Mouse (Mus musculus): Measurements from ENCODE around the gene Lingo2. TPM values are rescaled to one million over a fixed set of nuclear protein-coding genes. Genes with fewer than 3 reads are reported as not detected.

Lingo2 gene
- polyA plus RNA-seq, 1 experiment from 2014 or later: 2.6 TPM

DNA sequence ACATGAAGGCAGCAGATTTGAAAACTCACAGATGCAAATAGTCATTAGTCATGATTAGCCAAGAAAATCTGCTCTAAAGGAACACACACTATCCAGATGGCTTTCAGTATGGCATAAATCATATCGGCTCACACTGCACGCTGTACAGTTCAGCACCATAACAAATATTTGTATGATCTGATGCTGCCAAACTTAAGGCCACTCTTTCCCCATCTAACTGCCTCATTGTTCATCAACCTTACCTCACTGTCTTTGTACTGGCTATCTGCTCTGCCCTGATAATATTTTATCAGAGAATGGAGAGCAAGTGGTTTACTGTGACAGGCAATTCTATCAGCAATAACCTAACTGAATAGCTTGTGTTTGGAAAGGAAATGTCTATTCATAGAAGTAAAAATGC is 254.7 kb downstream of the Lingo2 start:
- WGBS: 94% methylated on average over 2 of the region's 2 CpGs
- Histone ChIP-seq H3K4me1 (ENCODE audit: control insufficient read depth, insufficient read depth, low read length) (no peaks in the 10 kb centered on the region), H3K36me3 (replicated peaks; ENCODE audit: control insufficient read depth, insufficient read depth, low read depth, low read length) (no peaks in the 10 kb centered on the region), H3K27ac (replicated peaks; ENCODE audit: low read depth, low read length) (no peak overlapping the region), H3K27me3 (ENCODE audit: control insufficient read depth, insufficient read depth, low read length) (no peaks in the 10 kb centered on the region), H3K9me3 (replicated peaks; ENCODE audit: control insufficient read depth, low read length) (no peaks in the 10 kb centered on the region), H3K4me2 (ENCODE audit: low read depth, low read length) (no peak overlapping the region), H3K9ac (replicated peaks; ENCODE audit: low read length) (no peak overlapping the region), H3K4me3 (ENCODE audit: low read depth, low read length) (no peak overlapping the region)
- DNase-seq (ENCODE audit: low spot score): no peak
- no peak for ATAC-seq (replicated peaks; ENCODE audit: insufficient number of reproducible peaks, low FRiP score, low TSS enrichment, low read depth)

DNA sequence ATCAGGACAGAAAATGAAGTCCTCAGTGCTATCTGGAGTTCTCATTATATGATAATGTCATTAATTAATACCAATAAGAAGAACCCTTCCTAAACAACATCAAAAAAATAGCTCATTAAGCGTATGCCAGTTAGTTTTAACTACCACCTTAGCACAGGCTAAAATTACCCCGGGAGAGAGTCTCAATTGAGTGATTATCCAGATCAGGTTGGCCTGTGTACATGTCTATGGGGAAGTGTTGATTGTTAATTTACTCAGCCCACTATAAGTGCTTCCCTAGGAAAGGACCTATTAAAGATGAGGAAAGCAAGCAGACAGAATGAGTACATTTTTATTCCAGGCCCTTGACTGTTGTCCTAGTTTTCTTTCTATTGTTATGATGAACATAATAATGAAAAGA is 291.6 kb downstream of the Lingo2 start:
- Histone ChIP-seq H3K36me3 (replicated peaks; ENCODE audit: control insufficient read depth, insufficient read depth, low read depth, low read length) (no peaks in the 10 kb centered on the region), H3K27me3 (ENCODE audit: control insufficient read depth, insufficient read depth, low read length) (no peaks in the 10 kb centered on the region), H3K4me1 (ENCODE audit: control insufficient read depth, insufficient read depth, low read length) (no peaks in the 10 kb centered on the region), H3K4me3 (ENCODE audit: low read depth, low read length) (no peak overlapping the region), H3K4me2 (ENCODE audit: low read depth, low read length) (no peak overlapping the region), H3K9ac (replicated peaks; ENCODE audit: low read length) (no peak overlapping the region), H3K9me3 (replicated peaks; ENCODE audit: control insufficient read depth, low read length) (no peaks in the 10 kb centered on the region), H3K27ac (replicated peaks; ENCODE audit: low read depth, low read length) (no peak overlapping the region)
- DNase-seq (ENCODE audit: low spot score): no peak
- 71% methylated on average over 2 of the region's 2 CpGs for WGBS
- ATAC-seq (replicated peaks; ENCODE audit: insufficient number of reproducible peaks, low FRiP score, low TSS enrichment, low read depth): no peak

DNA sequence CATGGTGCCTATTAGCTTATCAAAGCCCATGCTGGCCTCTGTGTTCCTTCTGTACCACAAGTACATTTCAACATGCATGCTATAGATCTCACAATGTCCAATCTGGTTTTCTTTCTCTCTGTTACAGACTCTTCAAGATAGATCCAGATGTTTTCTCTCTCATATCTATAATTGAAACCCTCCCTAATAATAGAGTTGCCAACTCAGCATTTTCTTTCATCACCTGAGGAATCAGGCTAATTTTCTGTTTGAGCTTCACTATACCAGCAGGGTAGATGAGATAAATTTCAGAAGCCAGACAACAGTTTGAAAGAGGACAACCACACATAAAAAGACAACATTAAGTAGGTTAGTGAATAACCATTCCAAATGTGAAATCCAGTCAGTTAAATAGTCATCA is 303.8 kb downstream of the Lingo2 start:
- no peak overlapping the region for H3K9ac ChIP-seq (replicated peaks; ENCODE audit: low read length)
- no peak overlapping the region for H3K4me3 ChIP-seq (ENCODE audit: low read depth, low read length)
- no peak overlapping the region for H3K4me2 ChIP-seq (ENCODE audit: low read depth, low read length)
- DNase-seq (ENCODE audit: low spot score): no peak
- no peaks in the 10 kb centered on the region for H3K9me3 ChIP-seq (replicated peaks; ENCODE audit: control insufficient read depth, low read length)
- H3K4me1 ChIP-seq (ENCODE audit: control insufficient read depth, insufficient read depth, low read length): no peaks in the 10 kb centered on the region
- no peak overlapping the region for H3K27ac ChIP-seq (replicated peaks; ENCODE audit: low read depth, low read length)
- H3K36me3 ChIP-seq (replicated peaks; ENCODE audit: control insufficient read depth, insufficient read depth, low read depth, low read length): no peaks in the 10 kb centered on the region
- no peak for ATAC-seq (replicated peaks; ENCODE audit: insufficient number of reproducible peaks, low FRiP score, low TSS enrichment, low read depth)
- H3K27me3 ChIP-seq (ENCODE audit: control insufficient read depth, insufficient read depth, low read length): no peaks in the 10 kb centered on the region

DNA sequence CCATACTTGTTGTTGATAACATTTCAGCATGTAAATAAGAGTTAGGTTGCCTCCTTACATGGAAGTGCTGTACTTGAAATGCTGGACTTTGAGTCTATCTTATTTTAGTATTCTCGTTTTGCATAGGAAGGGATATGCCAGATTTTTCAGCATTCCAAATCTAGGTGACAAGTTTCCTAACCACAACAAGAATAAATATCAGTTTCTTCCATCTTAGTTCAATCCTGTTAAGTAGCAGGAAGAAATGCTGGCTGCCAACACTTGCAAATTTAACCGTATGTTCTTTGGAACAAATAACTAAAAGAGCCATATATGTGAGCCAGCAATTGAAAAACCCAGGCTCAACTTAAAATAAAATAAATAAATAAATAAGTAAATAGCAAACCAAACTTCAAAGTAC is 315.9 kb downstream of the Lingo2 start:
- 81% methylated on average over 2 of the region's 2 CpGs for WGBS
- H3K27ac ChIP-seq (replicated peaks; ENCODE audit: low read depth, low read length): no peak overlapping the region
- no peaks in the 10 kb centered on the region for H3K27me3 ChIP-seq (ENCODE audit: control insufficient read depth, insufficient read depth, low read length)
- H3K9me3 ChIP-seq (replicated peaks; ENCODE audit: control insufficient read depth, low read length): no peaks in the 10 kb centered on the region
- H3K9ac ChIP-seq (replicated peaks; ENCODE audit: low read length): no peak overlapping the region
- no peak for DNase-seq (ENCODE audit: low spot score)
- no peak overlapping the region for H3K4me2 ChIP-seq (ENCODE audit: low read depth, low read length)
- H3K4me3 ChIP-seq (ENCODE audit: low read depth, low read length): no peak overlapping the region
- no peaks in the 10 kb centered on the region for H3K36me3 ChIP-seq (replicated peaks; ENCODE audit: control insufficient read depth, insufficient read depth, low read depth, low read length)
- no peaks in the 10 kb centered on the region for H3K4me1 ChIP-seq (ENCODE audit: control insufficient read depth, insufficient read depth, low read length)
- ATAC-seq (replicated peaks; ENCODE audit: insufficient number of reproducible peaks, low FRiP score, low TSS enrichment, low read depth): no peak

DNA sequence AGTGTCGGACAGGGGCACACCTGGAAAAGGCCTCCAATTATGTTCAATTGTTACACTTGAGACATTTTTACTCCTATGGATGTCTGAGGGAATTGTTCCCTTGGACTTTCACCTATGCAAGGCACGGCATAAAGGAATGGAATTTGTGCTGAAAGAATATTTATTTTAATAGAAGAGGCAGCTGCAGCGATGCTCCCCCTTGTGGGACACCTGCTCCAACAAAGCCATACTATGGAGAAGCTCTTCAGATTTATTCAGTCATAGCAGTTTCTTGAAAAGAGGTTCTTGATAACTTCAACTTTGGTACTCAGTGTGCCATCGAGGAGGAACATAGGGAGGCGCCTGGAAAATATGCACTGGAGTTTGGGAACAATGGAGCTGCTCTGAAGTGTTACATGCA is 374.7 kb downstream of the Lingo2 start:
- no peak overlapping the region for H3K9ac ChIP-seq (replicated peaks; ENCODE audit: low read length)
- no peaks in the 10 kb centered on the region for H3K9me3 ChIP-seq (replicated peaks; ENCODE audit: control insufficient read depth, low read length)
- no peaks in the 10 kb centered on the region for H3K36me3 ChIP-seq (replicated peaks; ENCODE audit: control insufficient read depth, insufficient read depth, low read depth, low read length)
- H3K4me1 ChIP-seq (ENCODE audit: control insufficient read depth, insufficient read depth, low read length): no peaks in the 10 kb centered on the region
- H3K27ac ChIP-seq (replicated peaks; ENCODE audit: low read depth, low read length): no peak overlapping the region
- no peak overlapping the region for H3K4me3 ChIP-seq (ENCODE audit: low read depth, low read length)
- H3K4me2 ChIP-seq (ENCODE audit: low read depth, low read length): no peak overlapping the region
- no peaks in the 10 kb centered on the region for H3K27me3 ChIP-seq (ENCODE audit: control insufficient read depth, insufficient read depth, low read length)
- ATAC-seq (replicated peaks; ENCODE audit: insufficient number of reproducible peaks, low FRiP score, low TSS enrichment, low read depth): no peak
- DNase-seq (ENCODE audit: low spot score): no peak
- 78% methylated on average over 5 of the region's 5 CpGs for WGBS

DNA sequence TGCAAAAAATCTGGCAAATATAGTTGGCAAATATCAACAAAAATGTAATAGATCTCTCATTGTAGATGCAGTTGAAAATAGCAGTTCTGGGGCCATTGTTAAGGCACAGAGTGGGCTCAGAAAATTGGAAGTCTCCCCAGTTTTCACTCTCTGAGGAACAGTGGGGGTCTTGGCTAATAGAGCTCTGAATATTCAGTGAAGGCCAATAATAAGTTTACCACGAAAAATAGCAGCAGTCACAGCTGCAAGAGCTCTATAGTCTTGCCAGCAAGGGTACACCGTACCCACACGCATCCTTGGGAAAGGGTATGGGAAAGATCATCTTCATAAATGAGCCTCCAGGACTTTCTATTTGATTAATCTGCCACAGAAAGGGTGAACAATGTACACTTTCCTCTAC is 375.3 kb downstream of the Lingo2 start:
- H3K27ac ChIP-seq (replicated peaks; ENCODE audit: low read depth, low read length): no peak overlapping the region
- H3K4me3 ChIP-seq (ENCODE audit: low read depth, low read length): no peak overlapping the region
- no peaks in the 10 kb centered on the region for H3K4me1 ChIP-seq (ENCODE audit: control insufficient read depth, insufficient read depth, low read length)
- H3K9ac ChIP-seq (replicated peaks; ENCODE audit: low read length): no peak overlapping the region
- no peak overlapping the region for H3K4me2 ChIP-seq (ENCODE audit: low read depth, low read length)
- no peak for DNase-seq (ENCODE audit: low spot score)
- ATAC-seq (replicated peaks; ENCODE audit: insufficient number of reproducible peaks, low FRiP score, low TSS enrichment, low read depth): no peak
- WGBS: 75% methylated on average over 3 of the region's 3 CpGs
- no peaks in the 10 kb centered on the region for H3K9me3 ChIP-seq (replicated peaks; ENCODE audit: control insufficient read depth, low read length)
- H3K36me3 ChIP-seq (replicated peaks; ENCODE audit: control insufficient read depth, insufficient read depth, low read depth, low read length): no peaks in the 10 kb centered on the region
- H3K27me3 ChIP-seq (ENCODE audit: control insufficient read depth, insufficient read depth, low read length): no peaks in the 10 kb centered on the region

DNA sequence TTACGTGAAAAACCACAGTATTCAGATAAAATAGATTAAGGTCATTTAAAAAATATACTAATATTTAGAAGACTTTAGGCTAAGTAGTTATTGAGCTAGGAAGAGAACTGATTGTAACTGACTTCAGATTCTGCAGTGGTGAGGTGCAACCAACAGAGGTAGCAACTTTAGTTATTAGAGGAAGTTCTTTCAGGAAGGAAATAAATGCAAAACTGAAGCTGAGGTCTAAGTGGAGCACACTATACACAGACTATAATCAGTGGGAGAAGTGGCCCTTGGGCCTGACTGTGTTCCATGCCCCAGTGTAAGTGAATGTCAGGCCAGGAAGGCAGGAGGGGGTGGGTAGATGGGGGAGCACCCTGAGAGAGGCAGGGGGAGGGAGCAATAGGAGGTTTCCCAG is 385.0 kb downstream of the Lingo2 start:
- H3K9ac ChIP-seq (replicated peaks; ENCODE audit: low read length): no peak overlapping the region
- no peak overlapping the region for H3K27ac ChIP-seq (replicated peaks; ENCODE audit: low read depth, low read length)
- no peaks in the 10 kb centered on the region for H3K36me3 ChIP-seq (replicated peaks; ENCODE audit: control insufficient read depth, insufficient read depth, low read depth, low read length)
- DNase-seq (ENCODE audit: low spot score) (no peak), ATAC-seq (replicated peaks; ENCODE audit: insufficient number of reproducible peaks, low FRiP score, low TSS enrichment, low read depth) (no peak)
- H3K9me3 ChIP-seq (replicated peaks; ENCODE audit: control insufficient read depth, low read length): no peaks in the 10 kb centered on the region
- no peaks in the 10 kb centered on the region for H3K4me1 ChIP-seq (ENCODE audit: control insufficient read depth, insufficient read depth, low read length)
- 89% methylated on average over 1 of the region's 1 CpGs for WGBS
- H3K27me3 ChIP-seq (ENCODE audit: control insufficient read depth, insufficient read depth, low read length): no peaks in the 10 kb centered on the region
- no peak overlapping the region for H3K4me3 ChIP-seq (ENCODE audit: low read depth, low read length)
- H3K4me2 ChIP-seq (ENCODE audit: low read depth, low read length): no peak overlapping the region

DNA sequence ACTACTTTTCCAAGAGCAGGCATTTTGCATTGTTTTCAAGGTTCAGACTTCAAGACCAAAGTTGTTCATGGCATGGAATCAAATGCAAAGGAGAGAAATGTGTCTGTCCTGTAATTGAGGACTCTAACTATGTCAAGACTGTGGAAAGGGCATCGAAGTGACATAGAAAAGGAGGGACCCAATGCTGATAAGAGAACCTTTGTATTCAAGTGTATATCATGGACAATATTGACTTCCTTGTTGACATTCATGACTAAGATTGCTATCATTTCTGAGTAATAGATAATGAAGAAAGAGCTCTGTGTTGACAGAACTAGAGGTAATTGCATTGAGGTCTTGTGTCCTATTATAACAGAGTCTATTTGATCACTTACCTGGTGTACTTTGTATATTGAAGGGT is 390.6 kb downstream of the Lingo2 start:
- ATAC-seq (replicated peaks; ENCODE audit: insufficient number of reproducible peaks, low FRiP score, low TSS enrichment, low read depth) (no peak), DNase-seq (ENCODE audit: low spot score) (no peak)
- 78% methylated on average over 1 of the region's 1 CpGs for WGBS
- H3K9me3 ChIP-seq (replicated peaks; ENCODE audit: control insufficient read depth, low read length): no peaks in the 10 kb centered on the region
- H3K4me1 ChIP-seq (ENCODE audit: control insufficient read depth, insufficient read depth, low read length): no peaks in the 10 kb centered on the region
- no peak overlapping the region for H3K4me2 ChIP-seq (ENCODE audit: low read depth, low read length)
- H3K4me3 ChIP-seq (ENCODE audit: low read depth, low read length): no peak overlapping the region
- H3K9ac ChIP-seq (replicated peaks; ENCODE audit: low read length): no peak overlapping the region
- H3K27me3 ChIP-seq (ENCODE audit: control insufficient read depth, insufficient read depth, low read length): no peaks in the 10 kb centered on the region
- no peak overlapping the region for H3K27ac ChIP-seq (replicated peaks; ENCODE audit: low read depth, low read length)
- no peaks in the 10 kb centered on the region for H3K36me3 ChIP-seq (replicated peaks; ENCODE audit: control insufficient read depth, insufficient read depth, low read depth, low read length)
